Mouse (Mus musculus) megakaryocyte progenitor cell, adult 5-6 weeks (primary cell): ENCODE measurements around the gene Scel. TPM values are rescaled to one million over a fixed set of nuclear protein-coding genes. Genes with fewer than 3 reads are reported as not detected.

Experiments used
- ATAC-seq: replicated peaks from 2 replicates; pipeline ENCODE4 v1.8.0; 2016; ENCODE audit warnings: mild to moderate bottlenecking, moderate TSS enrichment, inconsistent platforms; ENCODE audit not compliant: poor library complexity
- total RNA-seq, 2 experiments: library from RNA; stranded (forward) in 1 of 2; stranded (reverse) in 1 of 2; fragments of 157-497, 149-512 nt in 1 of 2; fragments of 200-1000 nt in 1 of 2; gene quantifications; 2 replicates each; pipeline versions ENCODE4 v1.2.3 to v1.2.4; 2015 to 2017

Gene Scel
- total RNA-seq, 2 experiments from 2014 or later = not detected

GRCm38 (mm10) chr14:103567957-103568356, 54.8 kb downstream of the Scel start:
- no peak for ATAC-seq

- no peak for ATAC-seq
Observed at GRCm38 (mm10) chr14:103568433-103568832, 55.3 kb downstream of the Scel start.

GRCm38 (mm10) chr14:103571598-103572320, 58.6 kb downstream of the Scel start:
- no peak for ATAC-seq

DNA sequence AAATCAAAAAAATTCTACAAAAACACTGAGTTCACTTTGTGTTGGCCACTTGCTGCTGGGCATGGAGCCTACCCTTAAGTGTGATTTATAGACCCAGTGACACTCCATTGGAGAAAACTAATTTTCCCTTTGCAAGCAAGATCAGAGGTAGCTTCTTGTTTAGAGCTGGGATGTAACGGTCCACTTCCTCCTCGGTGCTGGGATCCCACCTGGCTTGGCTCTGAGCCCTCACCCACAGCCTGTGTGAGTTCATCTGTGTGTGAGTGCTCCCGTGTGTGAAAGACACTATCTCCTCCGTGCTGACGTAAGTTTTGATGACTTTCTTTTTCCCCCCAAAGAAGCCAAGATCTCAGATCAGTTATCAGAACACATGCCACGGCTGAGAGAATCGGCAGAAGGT, 62.7 kb downstream of the Scel start:
- no peak for ATAC-seq

DNA sequence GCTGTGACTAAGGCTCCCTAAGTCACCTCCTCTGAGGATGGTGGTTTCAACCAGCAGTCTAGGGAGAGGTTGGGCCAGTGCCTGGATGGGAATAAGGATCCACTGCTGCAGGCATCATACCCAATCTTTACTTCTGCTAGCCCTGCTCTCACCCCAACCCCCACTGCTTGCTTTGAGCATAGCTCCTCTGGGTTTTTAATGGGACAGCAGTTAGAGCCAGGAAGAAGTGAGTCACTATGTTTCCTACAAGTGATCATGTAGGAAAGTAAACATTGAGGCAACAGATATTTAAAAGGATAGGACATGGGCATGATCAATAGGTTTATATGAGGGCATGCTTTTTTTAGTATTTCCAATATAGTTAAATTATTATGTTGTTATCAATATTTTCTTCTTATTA, 63.9 kb downstream of the Scel start:
- ATAC-seq = no peak

DNA sequence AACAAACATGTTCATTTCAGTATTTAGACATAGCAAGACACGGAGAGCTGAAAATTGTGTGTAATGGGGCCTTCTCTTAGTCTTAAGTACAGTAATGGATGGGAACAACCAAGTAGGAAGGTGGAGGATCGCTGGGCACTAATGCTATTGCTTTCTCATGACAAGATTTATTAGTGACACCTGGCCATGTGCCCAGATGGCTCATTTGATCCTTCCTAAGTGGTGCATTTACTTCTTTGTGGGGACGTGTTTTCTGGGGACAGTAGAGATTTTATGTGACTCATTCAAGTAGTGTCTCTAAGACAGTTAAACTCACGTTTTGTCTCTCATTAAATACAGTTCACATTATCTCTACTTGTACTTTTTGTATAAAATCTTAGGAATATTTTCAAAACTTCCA, 73.5 kb downstream of the Scel start:
- no peak for ATAC-seq

- ATAC-seq = no peak
Observed at GRCm38 (mm10) chr14:103587208-103587900, 74.2 kb downstream of the Scel start.

- ATAC-seq = no peak
Observed at GRCm38 (mm10) chr14:103589819-103590218, 76.7 kb downstream of the Scel start.

DNA sequence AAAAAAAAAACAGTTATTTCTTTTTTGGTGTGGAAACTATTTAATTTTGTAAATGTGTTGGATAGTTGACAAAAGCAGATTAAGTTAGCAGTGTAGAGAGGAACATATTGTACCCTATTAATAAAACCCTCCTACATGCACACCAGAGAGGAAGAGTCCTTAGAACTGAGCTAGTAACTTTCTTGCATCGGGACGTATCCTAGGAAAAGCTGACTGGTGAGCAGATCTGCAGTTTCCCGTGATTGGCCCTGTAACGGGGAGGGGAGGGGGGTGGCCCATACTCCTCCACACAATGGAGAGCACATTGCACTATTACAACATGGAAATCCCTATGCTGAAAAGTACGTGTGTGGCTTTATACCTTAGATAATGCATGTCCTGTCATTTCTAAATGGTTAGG, 82.7 kb downstream of the Scel start:
- no peak for ATAC-seq

DNA sequence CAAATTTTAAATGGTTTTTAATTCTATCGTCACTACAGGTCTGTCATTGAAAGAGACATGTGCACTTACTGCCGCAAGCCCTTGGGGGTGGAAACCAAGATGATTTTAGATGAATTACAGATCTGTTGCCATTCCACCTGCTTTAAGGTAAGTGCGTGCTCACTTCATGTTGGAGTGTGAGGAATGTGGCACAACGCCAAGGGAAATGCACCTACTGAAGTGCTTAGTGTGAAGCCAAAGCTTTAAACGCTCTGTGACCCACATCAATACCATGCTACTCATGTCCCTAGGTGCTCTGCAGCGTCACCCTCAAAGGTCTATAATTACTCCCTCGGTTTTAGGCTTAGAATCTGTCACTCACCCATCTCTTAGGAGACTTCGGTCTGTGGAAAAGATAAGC, 94.9 kb downstream of the Scel start:
- no peak for ATAC-seq

- ATAC-seq = no peak
Observed at GRCm38 (mm10) chr14:103613573-103614271, 100.6 kb downstream of the Scel start.

DNA sequence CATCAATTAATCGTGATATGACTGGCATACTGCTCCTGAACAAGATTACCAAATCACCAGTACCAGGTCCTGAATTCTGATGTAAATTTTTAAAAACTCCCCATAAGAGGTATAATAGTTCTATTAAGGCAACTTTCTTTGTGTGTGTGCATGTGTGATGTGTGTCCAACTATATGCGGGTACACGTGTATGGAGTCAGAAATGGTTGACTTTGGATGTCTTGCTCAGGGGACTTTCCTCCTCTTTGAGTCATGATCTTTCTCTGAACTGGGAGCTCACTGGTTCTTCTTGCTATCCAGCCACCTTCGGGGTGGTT, 101.1 kb downstream of the Scel start:
- ATAC-seq = no peak

DNA sequence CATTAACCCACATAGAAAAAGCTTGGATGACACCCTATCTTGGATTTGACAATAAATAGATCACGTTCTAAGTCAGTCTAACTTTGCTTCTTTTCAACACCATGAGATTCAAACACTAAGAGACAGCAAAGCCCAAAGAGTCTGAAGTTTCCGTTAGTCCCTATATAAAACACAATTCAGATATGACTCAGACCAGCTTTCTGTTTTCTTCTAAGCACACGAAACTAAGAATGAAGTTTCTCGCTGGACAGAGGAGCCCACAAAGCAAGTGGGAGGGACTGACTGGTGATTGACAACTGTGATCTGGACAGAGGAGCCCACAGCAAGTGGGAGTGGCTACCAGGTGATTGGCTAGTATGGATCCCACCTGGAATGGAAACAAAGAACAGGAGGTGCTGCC, 106.6 kb downstream of the Scel start:
- ATAC-seq = no peak

- ATAC-seq = no peak
Observed at GRCm38 (mm10) chr14:103621207-103621606, 108.1 kb downstream of the Scel start.

- no peak for ATAC-seq
Observed at GRCm38 (mm10) chr14:103626100-103626499, 113.0 kb downstream of the Scel start.

GRCm38 (mm10) chr14:103629639-103630364, 116.7 kb downstream of the Scel start:
- no peak for ATAC-seq

- ATAC-seq = peak; percentile 61
Observed at GRCm38 (mm10) chr14:103630545-103630944, 117.4 kb downstream of the Scel start.

- ATAC-seq = no peak
Observed at GRCm38 (mm10) chr14:103643933-103644332, 130.8 kb downstream of the Scel start.

DNA sequence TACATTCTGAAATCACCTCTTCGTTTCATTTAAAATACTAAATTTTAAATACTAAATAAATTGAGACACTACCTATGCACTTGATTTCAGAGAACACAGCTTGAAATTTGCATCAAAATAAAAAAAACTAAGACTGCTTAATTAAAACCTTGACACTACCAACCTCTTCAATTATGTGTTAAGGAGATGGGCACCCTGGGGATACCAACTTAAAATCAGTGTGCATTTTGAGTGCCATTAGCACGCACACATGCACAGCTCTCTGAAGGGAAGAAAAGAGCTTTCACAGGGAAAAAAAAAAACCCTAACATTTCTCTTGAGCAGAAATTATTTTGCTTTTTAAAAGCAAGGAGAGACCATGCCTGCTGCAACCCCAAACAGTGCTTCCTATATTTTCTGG, 134.8 kb downstream of the Scel start:
- ATAC-seq = no peak

GRCm38 (mm10) chr14:103648623-103649255, 135.6 kb downstream of the Scel start:
- ATAC-seq = no peak

- no peak for ATAC-seq
Observed at GRCm38 (mm10) chr14:103649302-103649701, 136.2 kb downstream of the Scel start.
